Comparison of ENCODE assay signal across 17 mouse cellular contexts in the genomic region with DNA sequence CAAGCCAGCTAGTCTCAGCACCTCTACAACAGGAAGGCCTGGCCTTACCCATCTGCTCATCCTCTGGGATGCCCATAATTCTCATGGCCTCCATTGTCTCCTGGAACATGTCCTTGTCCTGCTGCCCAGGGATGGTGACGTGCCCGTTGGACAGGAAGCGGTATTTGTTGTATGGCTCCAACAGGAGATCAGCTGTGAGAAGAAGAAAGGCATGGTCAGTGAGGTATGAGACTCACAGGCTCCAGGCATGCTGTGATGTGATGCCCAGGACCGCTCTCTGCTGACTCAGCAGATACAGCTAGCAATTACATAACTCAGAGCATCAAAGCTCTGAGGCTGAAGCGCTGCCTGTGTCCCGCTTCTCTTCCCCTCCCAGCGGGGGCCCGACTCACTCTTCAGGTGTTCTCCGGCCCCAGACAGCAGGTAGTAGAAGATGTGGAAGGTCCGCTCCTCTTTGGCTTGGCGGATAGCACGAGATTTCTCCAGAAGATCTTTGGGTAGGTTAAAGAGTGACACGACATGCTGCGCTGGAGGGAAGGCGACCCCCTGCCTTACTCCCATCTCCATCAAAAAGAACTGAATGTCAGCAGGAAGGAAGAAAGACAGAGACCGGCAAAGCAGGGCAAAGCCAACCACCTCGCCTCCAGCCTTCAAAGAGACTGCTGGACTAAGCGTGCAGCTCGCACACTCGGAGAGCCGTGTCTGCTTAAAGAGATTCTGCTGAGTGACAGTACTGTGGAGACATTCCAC. TPM values are rescaled to one million over a fixed set of nuclear protein-coding genes. Genes with fewer than 3 reads are reported as not detected.
DNase-seq lines count a peak whose midpoint lies in the region; TF ChIP-seq lines count a peak whose summit lies in the region.
"Had no signal": no experiment of that assay in that cellular context is flagged by ENCODE, and none has a peak within 500 bp of the region (broad histone marks: within the 10 kb centered on the region; RNA-seq: fewer than 3 reads in every experiment).

No protein-coding gene starts in this region.

- no peak for DNase-seq in left cerebral cortex, adult 2 months (ENCODE audit: extremely low spot score in 1 of 2, low spot score in 2 of 2)
- no peak for DNase-seq in left cerebral cortex, postnatal 4 days
- DNase-seq in brain, adult 2 months (ENCODE audit: low read depth, low spot score) = peak; percentile 73
- DNase-seq in cerebellum, postnatal 36 days = peak; percentile 50 to 52
- no peak for DNase-seq in thymus, adult 2 months
- no peak for DNase-seq in urinary bladder, postnatal 4 days (ENCODE audit: low spot score in 2 of 2)
- DNase-seq: adrenal gland, adult 8-10 months; B cell, adult 2 months; gastrocnemius, postnatal 10 days; heart, adult 2 months; thymus, postnatal 4 days had no signal

- H3K4me3 ChIP-seq in left cerebral cortex, adult 2 months = no peak overlapping the region
- peak overlapping the region; percentile 23; the same call in 1 of the 2 replicates for H3K4me3 ChIP-seq in E14TG2a.4 (replicated peaks; ENCODE audit: low read length)
- no peak overlapping the region for H3K4me3 ChIP-seq in thymus, adult 2 months (ENCODE audit: control insufficient read depth, insufficient read depth, low read length)
- H3K4me3 ChIP-seq: forebrain, embryonic 10.5 days; heart, adult 2 months; limb, embryonic 10.5 days; lung, embryonic 15.5 days had no signal

- intact Hi-C loops in left cerebral cortex, adult 2 months (cut with DNase I) = no loop called here
- intact Hi-C loops in left cerebral cortex, postnatal 4 days (cut with DNase I) = no loop called here

- TF ChIP-seq CTCF in left cerebral cortex, adult 2 months (IDR thresholded peaks at IDR 0.05) = no peak
- TF ChIP-seq CTCF in E14TG2a.4 (conservative IDR thresholded peaks at IDR 0.05; ENCODE audit: low read length) = no peak
- no peak for TF ChIP-seq CTCF in thymus, adult 2 months (IDR thresholded peaks at IDR 0.05; ENCODE audit: borderline replicate concordance, control insufficient read depth, extremely low read depth, insufficient read depth, low read length, poor library complexity)

- TF ChIP-seq POLR2A in thymus, adult 2 months (IDR thresholded peaks at IDR 0.05; ENCODE audit: control insufficient read depth, extremely low read depth, insufficient read depth, low read length, poor library complexity) = no peak

- H3K27ac ChIP-seq in left cerebral cortex, adult 2 months = peak overlapping the region; percentile 28; the same call in 1 of the 2 replicates
- no peak overlapping the region for H3K27ac ChIP-seq in thymus, adult 2 months (ENCODE audit: control insufficient read depth, insufficient read depth, low read length)
- H3K27ac ChIP-seq: forebrain, embryonic 10.5 days; heart, adult 2 months; limb, embryonic 10.5 days; lung, embryonic 15.5 days had no signal

- H3K9me3 ChIP-seq in E14TG2a.4 (ENCODE audit: low read length) = no peaks in the 10 kb centered on the region
- H3K9me3 ChIP-seq: forebrain, embryonic 10.5 days; limb, embryonic 10.5 days; lung, embryonic 15.5 days had no signal

- H3K27me3 ChIP-seq in E14TG2a.4 (ENCODE audit: insufficient read depth, low read length) = no peaks in the 10 kb centered on the region
- no peaks in the 10 kb centered on the region for H3K27me3 ChIP-seq in thymus, adult 2 months (ENCODE audit: control insufficient read depth, insufficient read depth, low read length)
- H3K27me3 ChIP-seq: lung, embryonic 15.5 days had no signal

- WGBS in thymus, adult 2 months = 97% methylated on average over 21 of the region's 21 CpGs

- H3K36me3 ChIP-seq in E14TG2a.4 (ENCODE audit: insufficient read depth, low read length) = peaks cover 100% of the 10 kb centered on the region
- H3K36me3 ChIP-seq in thymus, adult 2 months (ENCODE audit: control insufficient read depth, insufficient read depth, low read length) = peaks cover 88% of the 10 kb centered on the region

- H3K4me1 ChIP-seq in E14TG2a.4 (replicated peaks; ENCODE audit: low read depth, low read length) = peaks cover 85% of the 10 kb centered on the region
- H3K4me1 ChIP-seq in thymus, adult 2 months (replicated peaks; ENCODE audit: control insufficient read depth, insufficient read depth, low read length) = peaks cover 12% of the 10 kb centered on the region; the same call in 1 of the 2 replicates
- H3K4me1 ChIP-seq: forebrain, embryonic 10.5 days; lung, embryonic 15.5 days had no signal

RNA-seq across cellular contexts. Expression of a gene that starts 34.0 kb away (rescaled TPM):
- 1 to 10 TPM; 5.1 to 5.8 TPM for total RNA-seq in left cerebral cortex, adult 2 months (2021)
- under 1 TPM; 0.48 to 0.97 TPM for total RNA-seq in left cerebral cortex, postnatal 4 days (2021)
- 0.08 and 0.11 TPM in 2 replicates for polyA plus RNA-seq in thymus, adult 2 months (2012; rRNA removed)
- polyA plus RNA-seq: embryonic facial prominence, embryonic 14.5 days; heart, adult 2 months; intestine, embryonic 14.5 days; lung, embryonic 15.5 days had no signal

RNA-seq across cellular contexts. Expression of a gene that starts 51.1 kb away (rescaled TPM):
- 10 to 100 TPM; 81.2 to 91.4 TPM for total RNA-seq in left cerebral cortex, adult 2 months (2021)
- total RNA-seq in left cerebral cortex, postnatal 4 days (2021) = 10 to 100 TPM; 59.5 to 63.4 TPM
- polyA plus RNA-seq in thymus, adult 2 months (2012; rRNA removed) = 167 and 193 TPM in 2 replicates

Comparison
In these comparisons a context has a peak if more than half of its experiments do, and no peak if none do; other contexts are left out.
1. DNase-seq: peak in brain, adult 2 months (single experiment) and cerebellum, postnatal 36 days (2 of 2); none in left cerebral cortex, adult 2 months (0 of 2), left cerebral cortex, postnatal 4 days (single experiment), thymus, adult 2 months (single experiment) and urinary bladder, postnatal 4 days (0 of 2).